Mouse (Mus musculus) heart, embryonic 10.5 days (tissue): ENCODE data around the gene Map4k1. TPM values are rescaled to one million over a fixed set of nuclear protein-coding genes. Genes with fewer than 3 reads are reported as not detected.

Experiments used
- DNase-seq: peaks from one replicate; pipeline ENCODE4 v3.0.0-alpha.2; 2017; ENCODE audit warnings: low spot score
- H3K27ac ChIP-seq: fragments of 300-500 bp; sonication (generic); 2 replicates; pipeline ENCODE4 v1.5.1; 2016; ENCODE audit warnings: mild to moderate bottlenecking
- H3K27me3 ChIP-seq: fragments of 300-500 bp; sonication (generic); 2 replicates; pipeline ENCODE4 v1.6.1; 2016; ENCODE audit warnings: mild to moderate bottlenecking; ENCODE audit not compliant: poor library complexity, insufficient read depth, severe bottlenecking
- H3K36me3 ChIP-seq: fragments of 300-500 bp; sonication (generic); 2 replicates; pipeline ENCODE4 v1.6.1; 2016; ENCODE audit warnings: mild to moderate bottlenecking, moderate library complexity
- H3K4me1 ChIP-seq: fragments of 300-500 bp; sonication (generic); 2 replicates; pipeline ENCODE4 v1.6.1; 2016; ENCODE audit warnings: mild to moderate bottlenecking
- H3K4me3 ChIP-seq: fragments of 300-500 bp; sonication (generic); 2 replicates; pipeline ENCODE4 v1.5.1; 2016; ENCODE audit warnings: mild to moderate bottlenecking, moderate library complexity
- H3K9me3 ChIP-seq: fragments of 300-500 bp; sonication (generic); 2 replicates; pipeline ENCODE4 v1.6.1; 2016; ENCODE audit warnings: mild to moderate bottlenecking, moderate library complexity
- WGBS: fragments of 180-500 bp; shearing (Covaris S2); methylation state at CpG from one replicate; pipeline ENCODE4 v1.1.7; 2016; 5-methylcytosine and 5-hydroxymethylcytosine counted together
- polyA plus RNA-seq: library from polyadenylated mRNA; unstranded; fragments of >200 nt; fragmentation: Nextera tagmentation; extraction: Ambion mirVana; gene quantifications from 2 replicates; pipeline ENCODE4 v1.2.1, GENCODE M21; 2016

Map4k1 gene
- polyA plus RNA-seq, 1 experiment from 2014 or later = 14.3 TPM

DNA sequence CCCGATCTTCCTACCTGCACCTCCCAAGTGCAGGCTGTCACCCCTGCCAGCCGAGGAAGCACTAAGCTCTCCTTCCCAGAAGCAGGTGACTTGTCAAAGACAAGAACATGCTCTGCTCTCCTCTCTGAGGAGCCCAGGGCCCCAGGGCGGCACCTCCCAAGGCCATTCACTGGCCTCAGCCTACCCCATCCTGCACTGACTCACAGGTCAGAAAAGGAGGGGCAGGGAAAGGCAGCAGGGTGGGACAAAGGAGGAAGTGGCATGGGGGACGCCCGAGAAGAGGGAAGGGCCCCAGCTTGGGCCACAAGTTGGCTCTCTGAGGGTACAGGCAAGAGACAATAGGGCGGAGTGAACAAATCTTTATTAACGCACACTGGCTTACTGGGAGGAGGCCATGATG, 10.8 kb upstream of the Map4k1 start:
- Histone ChIP-seq H3K9me3 (no peaks in the 10 kb centered on the region), H3K36me3 (peaks cover 57% of the 10 kb centered on the region), H3K4me3 (no peak overlapping the region), H3K4me1 (peaks cover 18% of the 10 kb centered on the region), H3K27me3 (no peaks in the 10 kb centered on the region), H3K27ac (no peak overlapping the region)
- no peak for DNase-seq
- 83% methylated on average over 7 of the region's 7 CpGs for WGBS

DNA sequence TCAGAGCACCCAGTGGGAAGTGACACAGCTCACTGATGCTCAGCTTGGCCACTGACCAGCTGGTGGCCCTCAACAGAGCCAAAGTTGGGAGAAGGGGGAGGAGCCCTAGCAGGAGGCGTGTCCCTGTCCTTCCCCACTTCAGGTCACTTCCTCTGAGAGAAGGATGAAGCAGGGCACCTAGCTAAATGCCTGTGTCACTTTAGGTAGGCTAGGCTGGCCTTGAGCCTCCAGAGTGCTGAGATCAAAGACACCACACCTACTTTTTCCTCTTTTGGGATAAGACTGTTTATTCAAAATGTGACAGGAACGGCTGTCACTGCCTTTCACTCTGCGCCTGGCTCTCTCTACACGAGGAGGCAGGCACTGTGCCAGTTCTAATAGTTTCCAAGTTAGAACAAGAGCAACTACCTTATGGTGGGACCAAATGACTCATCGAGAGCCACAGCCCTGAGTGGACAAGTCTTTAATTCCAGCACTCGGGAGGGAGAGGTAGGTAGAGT, 10.0 kb upstream of the Map4k1 start:
- Histone ChIP-seq H3K4me3 (no peak overlapping the region), H3K36me3 (peaks cover 65% of the 10 kb centered on the region), H3K27me3 (no peaks in the 10 kb centered on the region), H3K27ac (no peak overlapping the region), H3K9me3 (no peaks in the 10 kb centered on the region), H3K4me1 (peaks cover 18% of the 10 kb centered on the region)
- 75% methylated on average over 6 of the region's 6 CpGs for WGBS
- DNase-seq = no peak

GRCm38 (mm10) chr7:28972542-28972985, 9.3 kb upstream of the Map4k1 start:
- WGBS = 71% methylated on average over 8 of the region's 8 CpGs
- Histone ChIP-seq H3K4me3 (no peak overlapping the region), H3K36me3 (peaks cover 72% of the 10 kb centered on the region), H3K4me1 (peaks cover 18% of the 10 kb centered on the region), H3K27ac (no peak overlapping the region), H3K9me3 (no peaks in the 10 kb centered on the region), H3K27me3 (no peaks in the 10 kb centered on the region)
- DNase-seq = peak; percentile 84

DNA sequence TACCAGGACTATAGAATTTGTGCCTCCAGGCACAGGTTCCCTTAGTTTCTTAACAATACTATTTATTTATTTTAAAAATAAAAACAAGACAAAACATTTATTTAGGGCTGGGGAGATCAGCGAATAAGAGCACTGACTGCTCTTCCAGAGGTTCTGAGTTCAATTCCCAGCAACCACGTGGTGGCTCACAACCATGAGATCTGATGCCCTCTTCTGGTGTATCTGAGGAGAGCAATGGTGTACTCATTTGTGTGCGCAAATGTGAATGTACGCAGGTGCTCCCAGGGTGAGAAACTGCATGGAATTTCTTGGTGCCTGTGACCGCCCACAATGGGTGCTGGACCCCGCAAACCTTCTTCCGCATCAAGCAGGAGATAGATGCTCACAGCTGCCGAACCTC, 8.8 kb upstream of the Map4k1 start:
- H3K36me3 ChIP-seq = peaks cover 77% of the 10 kb centered on the region
- no peaks in the 10 kb centered on the region for H3K9me3 ChIP-seq
- H3K4me3 ChIP-seq = no peak overlapping the region
- no peak for DNase-seq
- WGBS = 80% methylated on average over 8 of the region's 8 CpGs
- peaks cover 18% of the 10 kb centered on the region for H3K4me1 ChIP-seq
- no peak overlapping the region for H3K27ac ChIP-seq
- H3K27me3 ChIP-seq = no peaks in the 10 kb centered on the region

DNA sequence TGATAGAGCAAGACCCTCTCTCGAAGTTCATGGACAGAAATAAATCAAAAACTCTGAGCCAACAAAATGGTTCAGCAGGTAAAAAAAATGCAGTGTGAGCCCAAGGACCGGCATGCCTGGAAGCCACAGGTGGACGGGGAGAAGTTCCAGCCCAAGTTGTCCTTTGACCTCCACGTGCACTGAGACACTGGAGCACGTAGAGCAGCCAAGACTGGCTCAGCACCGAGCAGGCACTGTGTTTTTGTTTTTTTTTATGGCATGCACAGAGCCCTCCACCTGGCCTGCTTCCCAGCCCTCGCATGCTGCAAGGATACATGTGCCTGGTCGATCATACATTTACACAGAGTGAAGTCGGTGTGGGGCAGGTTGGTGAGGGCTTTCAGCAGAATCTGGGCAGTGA, 4.3 kb upstream of the Map4k1 start:
- no peak overlapping the region for H3K27ac ChIP-seq
- H3K9me3 ChIP-seq = no peaks in the 10 kb centered on the region
- H3K4me3 ChIP-seq = no peak overlapping the region
- H3K36me3 ChIP-seq = peaks cover 67% of the 10 kb centered on the region
- 87% methylated on average over 9 of the region's 9 CpGs for WGBS
- DNase-seq = no peak
- peaks cover 11% of the 10 kb centered on the region for H3K4me1 ChIP-seq
- H3K27me3 ChIP-seq = no peaks in the 10 kb centered on the region

- no peaks in the 10 kb centered on the region for H3K9me3 ChIP-seq
- peak overlapping the region; percentile 89 for H3K27ac ChIP-seq
- DNase-seq = no peak
- WGBS = 15% methylated on average over 19 of the region's 19 CpGs
- H3K4me1 ChIP-seq = peaks cover 28% of the 10 kb centered on the region
- H3K27me3 ChIP-seq = no peaks in the 10 kb centered on the region
- peaks cover 24% of the 10 kb centered on the region for H3K36me3 ChIP-seq
- peak overlapping the region; percentile 74 for H3K4me3 ChIP-seq
Observed at GRCm38 (mm10) chr7:28982274-28983013, 594 bp downstream of the Map4k1 start.

GRCm38 (mm10) chr7:28983141-28983564, 1.3 kb downstream of the Map4k1 start:
- 62% methylated on average over 11 of the region's 11 CpGs for WGBS
- peaks cover 17% of the 10 kb centered on the region for H3K36me3 ChIP-seq
- peaks cover 28% of the 10 kb centered on the region for H3K4me1 ChIP-seq
- no peaks in the 10 kb centered on the region for H3K27me3 ChIP-seq
- peak overlapping the region; percentile 89 for H3K27ac ChIP-seq
- H3K9me3 ChIP-seq = no peaks in the 10 kb centered on the region
- peak overlapping the region; percentile 74 for H3K4me3 ChIP-seq
- no peak for DNase-seq

GRCm38 (mm10) chr7:28983849-28984248, 2.0 kb downstream of the Map4k1 start:
- Histone ChIP-seq H3K4me3 (no peak overlapping the region), H3K4me1 (peaks cover 28% of the 10 kb centered on the region), H3K36me3 (peaks cover 10% of the 10 kb centered on the region), H3K9me3 (no peaks in the 10 kb centered on the region), H3K27ac (no peak overlapping the region), H3K27me3 (no peaks in the 10 kb centered on the region)
- WGBS = 55% methylated on average over 4 of the region's 4 CpGs
- DNase-seq = no peak

- H3K27ac ChIP-seq = no peak overlapping the region
- H3K4me3 ChIP-seq = no peak overlapping the region
- no peak for DNase-seq
- WGBS = 94% methylated on average over 1 of the region's 1 CpGs
- peaks cover 28% of the 10 kb centered on the region for H3K4me1 ChIP-seq
- H3K36me3 ChIP-seq = peaks cover 4% of the 10 kb centered on the region
- no peaks in the 10 kb centered on the region for H3K9me3 ChIP-seq
- H3K27me3 ChIP-seq = no peaks in the 10 kb centered on the region
Observed at GRCm38 (mm10) chr7:28984452-28984851, 2.6 kb downstream of the Map4k1 start.

DNA sequence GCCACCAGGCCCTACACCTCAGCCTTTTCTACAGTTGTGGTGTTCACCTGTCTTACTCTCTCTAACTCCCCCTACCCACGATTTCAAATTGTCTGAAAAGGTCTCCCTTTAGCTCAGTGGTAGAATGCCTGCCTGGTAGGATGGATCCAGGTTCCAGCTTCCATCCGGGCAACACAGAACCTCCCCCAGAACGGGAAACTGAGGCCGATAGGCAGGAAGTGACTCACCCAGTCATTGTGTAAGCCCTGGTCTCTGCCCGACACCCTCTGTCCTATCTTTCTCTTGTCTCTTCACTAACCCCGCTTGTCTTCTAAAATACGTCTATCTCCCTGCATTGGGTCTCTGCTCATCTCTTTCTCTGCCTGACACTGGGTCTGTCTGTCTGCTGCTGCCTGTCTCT, 3.4 kb downstream of the Map4k1 start:
- Histone ChIP-seq H3K27ac (no peak overlapping the region), H3K27me3 (no peaks in the 10 kb centered on the region), H3K4me1 (peaks cover 28% of the 10 kb centered on the region), H3K36me3 (peaks cover 2% of the 10 kb centered on the region; the same call in 1 of the 2 replicates), H3K9me3 (no peaks in the 10 kb centered on the region), H3K4me3 (no peak overlapping the region)
- DNase-seq = no peak
- 65% methylated on average over 7 of the region's 7 CpGs for WGBS

GRCm38 (mm10) chr7:28990766-28991273, 9.0 kb downstream of the Map4k1 start:
- no peak for DNase-seq
- H3K4me3 ChIP-seq = no peak overlapping the region
- H3K36me3 ChIP-seq = no peaks in the 10 kb centered on the region
- 47% methylated on average over 14 of the region's 14 CpGs for WGBS
- H3K27me3 ChIP-seq = no peaks in the 10 kb centered on the region
- no peaks in the 10 kb centered on the region for H3K4me1 ChIP-seq
- no peak overlapping the region for H3K27ac ChIP-seq
- no peaks in the 10 kb centered on the region for H3K9me3 ChIP-seq

DNA sequence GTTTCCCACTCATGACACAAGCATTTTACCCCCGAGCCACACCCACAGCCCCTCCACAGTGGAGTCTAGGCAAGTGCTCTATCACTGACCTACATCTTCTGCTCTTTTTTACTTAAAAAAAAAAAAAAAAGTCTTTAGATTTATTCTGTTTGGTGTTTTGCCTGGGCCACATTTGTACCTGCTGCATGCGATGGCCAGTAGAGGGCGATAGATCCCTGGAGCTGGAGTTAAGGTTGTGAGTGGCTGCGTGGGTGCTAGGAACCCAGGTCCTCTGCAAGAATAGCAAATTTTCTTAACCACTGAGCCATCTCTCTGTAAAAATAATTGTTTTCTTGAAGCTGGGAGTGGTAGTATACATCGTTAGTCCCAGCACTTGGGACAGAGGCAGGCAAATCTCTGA, 9.8 kb downstream of the Map4k1 start:
- Histone ChIP-seq H3K27me3 (no peaks in the 10 kb centered on the region), H3K9me3 (no peaks in the 10 kb centered on the region), H3K4me1 (no peaks in the 10 kb centered on the region), H3K36me3 (no peaks in the 10 kb centered on the region), H3K27ac (no peak overlapping the region), H3K4me3 (no peak overlapping the region)
- 55% methylated on average over 5 of the region's 5 CpGs for WGBS
- no peak for DNase-seq

DNA sequence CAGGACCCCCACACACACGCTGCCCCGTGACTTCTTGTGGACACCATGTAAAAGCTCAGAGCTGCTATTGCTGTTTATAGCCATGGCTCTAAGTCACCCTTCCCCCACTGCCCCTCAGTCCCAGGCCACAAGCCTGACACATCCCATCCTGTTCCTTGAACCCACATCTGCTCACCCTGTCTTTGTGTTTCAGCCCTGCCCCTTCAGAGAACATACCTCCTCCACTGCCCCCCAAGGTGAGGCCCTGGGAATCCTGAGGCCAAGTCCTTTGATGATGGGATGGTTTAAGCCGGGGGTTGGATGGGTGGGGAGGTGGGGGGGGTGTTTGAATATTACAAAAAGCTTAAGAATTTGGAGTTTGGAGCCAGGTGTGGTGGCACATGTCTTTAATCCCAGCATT, 11.1 kb downstream of the Map4k1 start:
- no peak for DNase-seq
- no peaks in the 10 kb centered on the region for H3K4me1 ChIP-seq
- no peaks in the 10 kb centered on the region for H3K9me3 ChIP-seq
- no peaks in the 10 kb centered on the region for H3K36me3 ChIP-seq
- H3K27me3 ChIP-seq = no peaks in the 10 kb centered on the region
- H3K4me3 ChIP-seq = no peak overlapping the region
- no peak overlapping the region for H3K27ac ChIP-seq
- WGBS = 87% methylated on average over 3 of the region's 3 CpGs
